Mouse (Mus musculus) kidney, adult 2 months (tissue): ENCODE measurements around the gene Olfr1389. TPM values are rescaled to one million over a fixed set of nuclear protein-coding genes. Genes with fewer than 3 reads are reported as not detected.
"Not testable (repeated sequence)": the region's sequence is repeated elsewhere in the genome, so short reads cannot be mapped to it uniquely, and the experiment has no call there.

Experiments used
- DNase-seq: peaks from one replicate; pipeline ENCODE4 v3.0.0; 2021
- H3K27ac ChIP-seq: fragments of 200-500 bp; 2 replicates; pipeline ENCODE4 v1.5.1; 2012; ENCODE audit warnings: low read depth, low read length, control low read depth, inconsistent platforms; ENCODE audit not compliant: insufficient read depth
- H3K27me3 ChIP-seq: fragments of 200-500 bp; replicated peaks from 2 replicates; pipeline ENCODE4 v1.6.1; 2012; ENCODE audit warnings: mild to moderate bottlenecking, moderate library complexity, low read length, inconsistent platforms; ENCODE audit not compliant: control insufficient read depth, insufficient read depth
- H3K36me3 ChIP-seq: fragments of 200-500 bp; 2 replicates; pipeline ENCODE4 v1.6.1; 2012; ENCODE audit warnings: mild to moderate bottlenecking, moderate library complexity, low read length, inconsistent platforms; ENCODE audit not compliant: control insufficient read depth, insufficient read depth
- H3K4me1 ChIP-seq: fragments of 200-500 bp; 2 replicates; pipeline ENCODE4 v1.6.1; 2011; ENCODE audit warnings: low read length; ENCODE audit not compliant: control insufficient read depth, insufficient read depth
- H3K4me3 ChIP-seq: fragments of 200-500 bp; 2 replicates; pipeline ENCODE4 v1.5.1; 2011; ENCODE audit warnings: mild to moderate bottlenecking, low read depth, low read length, control low read depth; ENCODE audit not compliant: insufficient read depth
- CTCF ChIP-seq: fragments of 200-500 bp; conservative IDR thresholded peaks from 2 replicates; pipeline ENCODE4 v1.5.1; 2011; ENCODE audit warnings: low read depth, mild to moderate bottlenecking, control low read depth, low read length, moderate library complexity, mixed read lengths; ENCODE audit not compliant: insufficient read depth, insufficient read length
- POLR2A ChIP-seq: fragments of 200-500 bp; IDR thresholded peaks from one replicate; pipeline ENCODE4 v1.6.1; 2011; ENCODE audit warnings: low read depth, low read length, control low read depth
- WGBS: fragments of 180-500 bp; shearing (Covaris S2); methylation state at CpG from one replicate; pipeline ENCODE4 v1.1.7; 2018; 5-methylcytosine and 5-hydroxymethylcytosine counted together
- polyA plus RNA-seq: library from polyadenylated mRNA; depleted of rRNA; stranded (reverse); fragments of >200 nt; gene quantifications from 2 replicates; pipeline ENCODE4 v1.2.3, GENCODE M21; 2012; rRNA removed

The Olfr1389 gene
- polyA plus RNA-seq, result not detected in 2 replicates

DNA sequence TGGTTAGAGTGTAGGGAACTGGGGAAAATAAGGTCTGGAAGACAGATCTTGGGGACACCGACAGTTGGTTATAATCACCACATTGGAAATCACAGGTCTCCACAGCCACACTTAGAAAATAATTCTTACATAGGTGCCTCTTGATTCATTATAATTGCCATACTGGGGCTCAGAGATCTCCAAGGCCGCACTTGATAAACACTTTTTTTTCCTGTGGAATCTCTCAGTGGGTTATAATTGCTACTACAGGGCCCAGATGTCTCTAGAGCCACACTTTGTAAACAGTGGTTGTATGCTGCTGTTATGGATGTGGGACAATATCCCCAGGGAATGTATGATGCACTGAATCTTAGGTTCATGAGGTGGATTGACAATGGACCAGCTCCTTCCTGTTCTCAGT lies at the start of gene Olfr1389:
Olfr1389 (plus strand) TSS at position 301 of the 400 bp plus-strand sequence.
- no peak within 1 kb of the TSS for H3K27ac ChIP-seq
- H3K36me3 ChIP-seq, result no peaks in the 10 kb centered on the region
- H3K4me1 ChIP-seq, result no peaks in the 10 kb centered on the region
- WGBS, result 91% methylated on average over 2 of the region's 2 CpGs
- TF ChIP-seq CTCF (no peak), POLR2A (no peak)
- DNase-seq, result no peak
- H3K27me3 ChIP-seq, result no peaks in the 10 kb centered on the region
- no peak within 1 kb of the TSS for H3K4me3 ChIP-seq

DNA sequence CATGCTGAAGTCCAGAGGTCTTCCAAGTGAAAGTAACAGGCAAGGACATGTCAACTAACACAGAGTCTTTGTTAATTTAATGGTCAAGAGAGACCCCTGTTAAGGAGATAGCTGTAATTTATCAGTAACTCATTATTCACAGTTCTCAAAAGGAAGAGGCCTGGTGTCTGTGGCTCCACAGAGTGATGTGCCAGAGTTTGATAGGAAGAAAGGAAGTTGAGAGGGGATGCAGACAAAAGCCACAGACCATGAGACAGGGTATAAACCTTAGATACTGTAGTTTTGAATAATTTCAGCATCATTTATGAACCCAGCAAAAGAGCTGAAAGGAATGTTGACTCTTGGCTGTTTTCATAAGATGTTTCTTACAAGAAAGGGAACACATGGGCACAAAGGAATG lies 39.7 kb upstream of the Olfr1389 start:
- Histone ChIP-seq H3K4me1 (no peaks in the 10 kb centered on the region), H3K27ac (no peak overlapping the region), H3K36me3 (no peaks in the 10 kb centered on the region), H3K4me3 (no peak overlapping the region), H3K27me3 (no peaks in the 10 kb centered on the region)
- no peak for TF ChIP-seq POLR2A
- TF ChIP-seq CTCF, result no peak
- no peak for DNase-seq

DNA sequence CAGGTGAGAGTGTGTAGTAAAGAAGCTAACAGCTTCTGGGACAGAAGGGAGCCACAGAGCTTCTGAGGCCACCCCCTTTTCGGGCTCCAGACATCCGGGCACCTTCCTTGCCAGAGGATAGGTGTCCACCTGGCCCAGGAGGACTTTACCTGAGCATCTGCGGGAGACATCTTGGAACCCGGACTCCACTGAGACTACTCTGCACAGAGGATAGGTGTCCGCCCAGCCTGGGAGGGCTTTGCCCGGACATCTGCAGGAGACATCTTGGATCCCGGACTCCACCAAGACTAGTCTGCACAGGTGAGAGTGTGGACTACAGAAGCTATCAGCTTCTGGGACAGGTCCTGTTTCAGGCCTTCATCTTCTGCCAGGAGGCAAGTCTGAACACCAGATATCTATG lies 36.7 kb upstream of the Olfr1389 start:
- H3K27me3 ChIP-seq, H3K4me1 ChIP-seq, H3K36me3 ChIP-seq, H3K4me3 ChIP-seq, H3K27ac ChIP-seq, DNase-seq: not testable (repeated sequence)
- 94% methylated on average over 7 of the region's 7 CpGs for WGBS

DNA sequence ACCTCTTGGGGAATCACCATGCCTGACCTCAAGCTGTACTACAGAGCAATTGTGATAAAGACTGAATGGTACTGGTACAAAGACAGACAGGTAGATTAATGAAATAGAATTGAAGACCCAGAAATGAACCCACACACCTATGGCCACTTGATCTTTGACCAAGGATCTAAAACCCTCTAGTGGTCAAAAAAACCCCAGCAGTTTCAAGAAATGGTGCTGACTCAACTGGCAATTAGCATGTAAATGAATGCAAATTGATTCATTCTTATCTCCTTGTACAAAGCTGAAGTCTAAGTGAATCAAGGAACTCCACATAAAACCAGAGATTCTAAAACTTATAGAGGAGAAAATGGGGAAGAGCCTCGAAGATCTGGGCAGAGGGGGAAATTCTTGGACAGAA lies 30.2 kb upstream of the Olfr1389 start:
- DNase-seq, H3K27me3 ChIP-seq, H3K27ac ChIP-seq, H3K36me3 ChIP-seq, H3K4me1 ChIP-seq, H3K4me3 ChIP-seq: not testable (repeated sequence)
- 73% methylated on average over 1 of the region's 1 CpGs for WGBS

DNA sequence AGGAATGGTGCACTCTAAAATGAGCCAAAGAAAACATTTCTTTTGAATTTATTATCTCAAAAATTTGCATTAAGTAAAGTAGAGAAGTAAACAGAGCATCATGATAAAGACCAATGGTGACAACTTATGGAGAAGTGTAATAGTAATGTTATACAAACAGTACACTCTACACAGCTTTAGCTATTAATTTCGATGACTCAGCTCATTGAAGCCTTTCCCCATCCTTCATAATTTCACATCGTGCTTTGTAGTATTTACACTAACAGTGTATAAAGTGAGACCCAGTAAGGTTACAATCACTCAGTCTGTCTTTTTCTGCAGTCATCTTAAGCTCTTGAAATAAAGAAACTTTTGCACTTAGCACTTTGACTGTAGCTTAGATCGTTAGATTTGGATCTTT lies 16.1 kb upstream of the Olfr1389 start:
- H3K27ac ChIP-seq, result no peak overlapping the region
- no peaks in the 10 kb centered on the region for H3K4me1 ChIP-seq
- no peak for DNase-seq
- WGBS, result 74% methylated on average over 3 of the region's 3 CpGs
- TF ChIP-seq POLR2A (no peak), CTCF (no peak)
- no peaks in the 10 kb centered on the region for H3K27me3 ChIP-seq
- no peaks in the 10 kb centered on the region for H3K36me3 ChIP-seq
- no peak overlapping the region for H3K4me3 ChIP-seq

DNA sequence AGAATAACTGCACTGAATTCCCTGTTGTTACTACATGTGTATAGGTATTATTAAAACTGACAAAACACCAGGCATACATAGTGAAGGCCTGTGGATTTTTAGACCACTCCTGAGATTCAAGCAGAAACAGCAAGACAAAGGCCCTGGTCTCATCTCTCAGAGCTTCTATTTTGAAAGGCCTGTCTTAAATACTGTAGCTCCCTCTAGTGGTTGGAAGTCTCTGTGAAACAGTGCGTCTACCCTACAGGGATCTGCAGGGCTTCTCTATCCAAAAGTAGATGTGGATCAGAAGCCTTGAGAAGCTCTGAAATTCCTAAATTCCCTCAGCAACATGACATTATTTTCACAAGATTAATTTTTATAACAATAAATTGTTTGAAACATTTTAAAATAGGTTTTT lies 12.3 kb upstream of the Olfr1389 start:
- Histone ChIP-seq H3K36me3 (no peaks in the 10 kb centered on the region), H3K4me1 (no peaks in the 10 kb centered on the region), H3K4me3 (no peak overlapping the region), H3K27me3 (no peaks in the 10 kb centered on the region), H3K27ac (no peak overlapping the region)
- 39% methylated on average over 1 of the region's 1 CpGs for WGBS
- TF ChIP-seq CTCF (0 out of 2 replicates have a peak, but pooled peaks have one; percentile 8), POLR2A (no peak)
- DNase-seq, result peak; percentile 65

DNA sequence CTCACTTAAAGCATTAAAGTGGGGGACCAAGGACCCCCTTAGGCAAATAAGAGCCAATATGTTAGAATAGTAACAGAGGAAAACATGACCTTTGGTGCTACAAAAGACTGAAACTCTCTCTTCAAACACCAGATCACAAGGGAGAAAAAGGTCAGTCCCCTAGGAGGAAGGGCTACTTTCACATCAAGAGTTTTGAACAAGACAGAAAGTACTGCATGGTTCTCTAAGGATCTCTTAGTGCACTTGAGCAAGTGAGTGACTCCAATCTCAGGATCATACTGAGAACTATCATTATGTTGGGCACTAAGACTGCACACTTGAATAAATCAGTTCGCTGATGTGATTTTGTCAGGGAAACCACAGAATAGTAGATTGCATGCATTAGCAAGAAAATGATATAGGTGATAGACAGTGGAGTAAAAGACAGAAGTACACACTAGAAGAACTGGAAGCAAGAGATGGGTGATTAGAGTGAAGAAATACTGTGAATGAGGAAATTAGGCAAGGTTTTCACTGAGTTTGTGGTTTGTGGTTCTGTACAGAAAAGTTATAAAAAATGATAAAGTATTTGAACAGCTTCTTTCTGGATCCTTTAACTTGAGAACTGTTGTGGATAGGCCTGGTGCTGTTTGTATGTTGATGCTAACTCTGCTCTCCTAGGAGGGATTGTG lies 2.5 kb downstream of the Olfr1389 start:
- no peak for DNase-seq
- Histone ChIP-seq H3K27me3 (no peaks in the 10 kb centered on the region), H3K36me3 (no peaks in the 10 kb centered on the region), H3K4me1 (no peaks in the 10 kb centered on the region), H3K4me3 (no peak overlapping the region), H3K27ac (no peak overlapping the region)
- WGBS, result 90% methylated on average over 1 of the region's 1 CpGs
- TF ChIP-seq CTCF (no peak), POLR2A (no peak)

DNA sequence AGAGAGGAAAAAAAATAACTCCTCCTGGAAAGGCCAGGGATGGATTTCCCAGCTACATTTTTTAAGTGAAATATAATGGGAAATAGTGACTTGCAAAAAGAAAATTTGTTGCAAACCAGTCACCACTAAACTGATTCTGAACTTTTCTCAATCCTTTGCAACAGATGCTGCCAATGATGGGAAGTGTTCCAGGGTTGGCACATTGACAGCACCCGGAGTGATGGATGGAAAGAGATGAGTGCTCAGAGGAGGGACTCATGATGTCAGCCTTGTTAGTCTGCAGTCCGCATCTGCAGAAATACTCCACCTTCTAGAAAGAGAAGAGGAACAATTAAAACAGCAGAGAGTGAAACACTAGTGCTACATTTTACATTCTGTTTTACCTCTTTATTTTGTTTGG lies 6.8 kb downstream of the Olfr1389 start:
- TF ChIP-seq CTCF (no peak), POLR2A (no peak)
- Histone ChIP-seq H3K27ac (no peak overlapping the region), H3K4me3 (no peak overlapping the region), H3K27me3 (no peaks in the 10 kb centered on the region), H3K36me3 (no peaks in the 10 kb centered on the region), H3K4me1 (no peaks in the 10 kb centered on the region)
- no peak for DNase-seq
- WGBS, result 84% methylated on average over 2 of the region's 2 CpGs
